Mouse (Mus musculus) kidney, postnatal 0 days (tissue): ENCODE measurements around the gene Tecta. TPM values are rescaled to one million over a fixed set of nuclear protein-coding genes. Genes with fewer than 3 reads are reported as not detected.

ENCODE experiments used
- ATAC-seq: fragments of 200-750 bp; cut with Nextera tagmentation; replicated peaks from 2 replicates; pipeline ENCODE4 v1.8.0; 2017; ENCODE audit warnings: low read depth, moderate number of reproducible peaks, moderate TSS enrichment, moderate library complexity; ENCODE audit not compliant: low FRiP score
- DNase-seq: peaks from one replicate; pipeline ENCODE4 v3.0.0-alpha.2; 2016; ENCODE audit warnings: low spot score
- H3K27ac ChIP-seq: fragments of 300-500 bp; sonication (generic); 2 replicates; pipeline ENCODE4 v1.5.1; 2014; ENCODE audit warnings: mild to moderate bottlenecking
- H3K27me3 ChIP-seq: fragments of 300-500 bp; sonication (generic); 2 replicates; pipeline ENCODE4 v1.6.1; 2014; ENCODE audit warnings: low read length, mixed read lengths; ENCODE audit not compliant: insufficient read depth
- H3K36me3 ChIP-seq: fragments of 300-500 bp; sonication (generic); 2 replicates; pipeline ENCODE4 v1.6.1; 2014; ENCODE audit warnings: low read length, mixed read lengths; ENCODE audit not compliant: insufficient read depth
- H3K4me1 ChIP-seq: fragments of 300-500 bp; sonication (generic); replicated peaks from 2 replicates; pipeline ENCODE4 v1.6.1; 2014; ENCODE audit warnings: antibody characterized with exemption, low read length, mixed read lengths; ENCODE audit not compliant: insufficient read depth
- H3K4me2 ChIP-seq: fragments of 300-500 bp; sonication (generic); 2 replicates; pipeline ENCODE4 v1.6.1; 2014; ENCODE audit warnings: mild to moderate bottlenecking, low read length, moderate library complexity, mixed read lengths
- H3K4me3 ChIP-seq: fragments of 300-500 bp; sonication (generic); replicated peaks from 2 replicates; pipeline ENCODE4 v1.5.1; 2014; ENCODE audit warnings: low read depth, low read length
- H3K9ac ChIP-seq: fragments of 300-500 bp; sonication (generic); 2 replicates; pipeline ENCODE4 v1.6.1; 2014; ENCODE audit warnings: low read depth, low read length
- H3K9me3 ChIP-seq: fragments of 300-500 bp; sonication (generic); replicated peaks from 2 replicates; pipeline ENCODE4 v1.6.1; 2016; ENCODE audit warnings: low read length, inconsistent platforms, mixed read lengths
- CTCF ChIP-seq: IDR thresholded peaks from 2 replicates; pipeline ENCODE4 v1.5.1; 2016; ENCODE audit warnings: antibody characterized with exemption, low read depth, mild to moderate bottlenecking, moderate library complexity
- WGBS: fragments of 180-500 bp; shearing (Covaris S2); extraction: QIAGEN DNeasy Blood & Tissue Kit; methylation state at CpG from one replicate; pipeline ENCODE4 v1.1.7; 2014; 5-methylcytosine and 5-hydroxymethylcytosine counted together
- microRNA-seq: library from miRNA; unstranded; fragments of <30 nt; microRNA quantifications from one replicate; pipeline ENCODE4, GENCODE M21; 2016
- polyA plus RNA-seq: library from polyadenylated mRNA; unstranded; fragments of >200 nt; fragmentation: Nextera tagmentation; extraction: Ambion mirVana; gene quantifications from 2 replicates; pipeline ENCODE4 v1.2.1, GENCODE M21; 2015

Gene Tecta
- polyA plus RNA-seq, 1 experiment from 2014 or later, result 0.11 TPM

DNA sequence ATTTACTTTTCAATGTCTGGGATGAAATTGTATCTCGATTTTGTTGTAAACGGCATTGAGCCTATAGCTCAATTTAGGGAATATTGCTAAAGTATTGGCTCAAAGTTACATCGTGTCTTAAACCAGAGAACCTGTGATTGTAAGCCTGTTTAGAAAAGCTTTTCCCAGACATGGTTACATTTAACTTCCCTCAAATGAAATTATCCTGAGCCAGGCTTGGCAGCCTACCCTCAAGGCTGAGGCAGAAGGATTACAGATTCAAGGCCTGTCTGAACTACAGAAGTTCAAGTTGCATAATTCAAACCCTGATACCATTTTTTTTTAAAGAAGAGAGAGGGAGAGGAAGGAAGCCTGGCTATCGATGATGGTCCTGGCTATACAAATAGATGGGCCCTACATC, 95.8 kb downstream of the Tecta start:
- H3K4me2 ChIP-seq, result no peak overlapping the region
- H3K9ac ChIP-seq, result no peak overlapping the region
- no peak overlapping the region for H3K4me3 ChIP-seq
- H3K36me3 ChIP-seq, result no peaks in the 10 kb centered on the region
- WGBS, result 90% methylated on average over 4 of the region's 4 CpGs
- H3K27me3 ChIP-seq, result no peaks in the 10 kb centered on the region
- no peak for DNase-seq
- H3K27ac ChIP-seq, result no peak overlapping the region
- no peak for ATAC-seq
- TF ChIP-seq CTCF, result no peak
- H3K9me3 ChIP-seq, result no peaks in the 10 kb centered on the region
- no peaks in the 10 kb centered on the region for H3K4me1 ChIP-seq

DNA sequence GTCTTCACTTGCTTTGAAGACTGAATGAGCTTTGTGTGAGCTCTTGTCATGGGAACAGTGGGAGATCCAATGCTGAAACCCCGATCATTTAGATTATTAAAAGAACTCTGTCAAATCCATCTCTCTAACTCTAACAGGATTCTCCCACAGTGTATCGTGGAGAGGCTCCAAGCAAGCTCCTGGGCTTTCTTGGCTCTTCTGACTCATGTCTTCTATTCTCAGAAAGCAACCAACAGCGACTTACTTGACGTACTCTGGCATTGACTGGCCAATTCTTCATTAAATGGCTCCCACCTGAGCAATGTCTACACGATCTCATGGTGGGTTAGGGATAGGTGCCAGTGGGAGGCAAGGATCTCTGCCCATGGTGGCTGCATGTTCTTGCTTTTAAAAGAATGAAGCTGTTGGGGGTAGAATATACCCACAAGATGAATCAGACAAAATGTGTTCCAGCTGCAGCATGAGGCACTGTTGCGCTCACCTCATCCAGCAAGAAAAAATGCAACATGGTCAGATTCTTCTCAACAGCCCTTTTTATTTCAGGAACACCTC, 98.6 kb downstream of the Tecta start:
- Histone ChIP-seq H3K36me3 (no peaks in the 10 kb centered on the region), H3K9me3 (no peaks in the 10 kb centered on the region), H3K4me3 (no peak overlapping the region), H3K27ac (no peak overlapping the region), H3K9ac (no peak overlapping the region), H3K4me1 (no peaks in the 10 kb centered on the region), H3K4me2 (no peak overlapping the region), H3K27me3 (no peaks in the 10 kb centered on the region)
- 84% methylated on average over 6 of the region's 6 CpGs for WGBS
- ATAC-seq, result no peak
- DNase-seq, result no peak
- no peak for TF ChIP-seq CTCF

DNA sequence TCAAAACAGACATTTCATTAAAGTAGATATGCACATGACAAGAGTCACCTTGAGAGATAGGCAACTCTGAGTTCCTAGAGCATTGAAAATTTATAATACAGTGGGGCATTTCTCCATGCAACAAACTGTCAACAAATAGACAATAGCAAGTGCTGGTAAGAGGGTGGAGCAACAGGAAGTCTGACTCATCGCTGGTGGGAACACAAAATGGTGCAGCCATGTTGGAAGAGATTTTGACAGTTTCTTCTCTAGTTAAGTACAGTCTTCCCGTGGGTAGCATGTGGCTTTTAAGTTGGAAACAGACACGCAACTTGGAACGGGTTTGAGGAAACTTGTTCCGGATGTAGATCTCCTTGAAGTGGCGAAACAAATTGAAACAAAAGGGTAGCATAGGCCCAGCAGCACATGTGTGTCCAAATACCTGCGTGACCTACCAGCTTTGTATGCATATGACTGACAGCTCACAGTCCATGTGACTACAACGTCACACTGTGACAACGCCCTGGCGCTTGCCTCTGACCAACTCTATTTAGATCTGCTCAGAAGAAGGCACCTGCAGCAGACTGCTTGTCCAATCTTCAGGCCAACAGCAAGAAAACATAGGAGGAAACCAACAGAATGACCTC, 103.3 kb downstream of the Tecta start:
- WGBS, result 90% methylated on average over 10 of the region's 10 CpGs
- no peak for TF ChIP-seq CTCF

DNA sequence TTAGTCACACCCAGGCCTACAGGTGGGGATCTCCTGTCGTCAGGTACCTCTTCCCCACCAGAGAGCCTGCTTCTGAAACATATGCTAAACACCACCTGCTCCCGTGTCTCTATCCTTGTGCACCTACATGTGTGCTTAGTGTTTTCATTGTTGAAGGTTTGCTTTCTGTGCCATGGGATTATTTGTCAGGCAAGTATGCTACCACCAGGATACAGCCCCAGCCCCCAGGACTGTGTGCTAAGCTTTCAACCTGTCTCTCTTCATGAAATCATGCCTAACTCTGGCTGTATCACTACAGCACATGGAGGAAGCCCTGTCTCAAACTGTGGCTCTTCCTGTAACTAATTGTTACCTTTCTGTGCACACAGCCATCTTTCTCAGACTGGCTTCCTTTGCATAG, 105.6 kb downstream of the Tecta start:
- H3K4me1 ChIP-seq, result no peaks in the 10 kb centered on the region
- H3K27me3 ChIP-seq, result no peaks in the 10 kb centered on the region
- no peaks in the 10 kb centered on the region for H3K36me3 ChIP-seq
- ATAC-seq, result no peak
- H3K9ac ChIP-seq, result no peak overlapping the region
- no peaks in the 10 kb centered on the region for H3K9me3 ChIP-seq
- H3K4me2 ChIP-seq, result no peak overlapping the region
- no peak overlapping the region for H3K27ac ChIP-seq
- 78% methylated on average over 2 of the region's 2 CpGs for WGBS
- H3K4me3 ChIP-seq, result no peak overlapping the region
- TF ChIP-seq CTCF, result no peak
- DNase-seq, result no peak

More for the DNA sequence above, 103.3 kb downstream of the Tecta start:
- Histone ChIP-seq H3K9me3 (no peaks in the 10 kb centered on the region), H3K9ac (no peak overlapping the region), H3K36me3 (no peaks in the 10 kb centered on the region), H3K27ac (no peak overlapping the region), H3K4me2 (no peak overlapping the region), H3K4me3 (no peak overlapping the region), H3K4me1 (no peaks in the 10 kb centered on the region), H3K27me3 (no peaks in the 10 kb centered on the region)
- no peak for DNase-seq
- no peak for ATAC-seq

DNA sequence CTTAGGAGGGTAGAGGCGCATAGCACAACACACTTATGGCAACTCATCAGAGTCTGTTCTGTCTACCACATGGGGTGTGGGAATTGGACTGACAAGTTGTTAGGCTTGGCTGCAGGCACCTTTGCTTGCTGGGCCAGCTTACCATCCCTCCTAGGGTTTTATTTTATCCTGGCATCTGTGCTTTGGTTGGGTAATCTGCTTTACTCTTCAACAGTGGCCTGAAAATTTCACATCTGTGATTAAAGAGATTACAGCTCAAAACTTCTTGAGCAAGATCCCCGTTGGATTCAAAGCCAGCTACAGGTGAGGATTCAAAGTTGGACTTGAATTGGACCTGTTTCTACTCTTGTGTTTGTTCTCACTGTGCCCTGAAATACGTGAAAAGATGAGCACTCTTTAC, 106.1 kb downstream of the Tecta start:
- Histone ChIP-seq H3K27ac (no peak overlapping the region), H3K4me2 (no peak overlapping the region), H3K9ac (no peak overlapping the region), H3K9me3 (no peaks in the 10 kb centered on the region), H3K36me3 (no peaks in the 10 kb centered on the region), H3K27me3 (no peaks in the 10 kb centered on the region), H3K4me1 (no peaks in the 10 kb centered on the region), H3K4me3 (no peak overlapping the region)
- ATAC-seq (no peak), DNase-seq (no peak)
- no peak for TF ChIP-seq CTCF
- WGBS, result 81% methylated on average over 3 of the region's 3 CpGs

DNA sequence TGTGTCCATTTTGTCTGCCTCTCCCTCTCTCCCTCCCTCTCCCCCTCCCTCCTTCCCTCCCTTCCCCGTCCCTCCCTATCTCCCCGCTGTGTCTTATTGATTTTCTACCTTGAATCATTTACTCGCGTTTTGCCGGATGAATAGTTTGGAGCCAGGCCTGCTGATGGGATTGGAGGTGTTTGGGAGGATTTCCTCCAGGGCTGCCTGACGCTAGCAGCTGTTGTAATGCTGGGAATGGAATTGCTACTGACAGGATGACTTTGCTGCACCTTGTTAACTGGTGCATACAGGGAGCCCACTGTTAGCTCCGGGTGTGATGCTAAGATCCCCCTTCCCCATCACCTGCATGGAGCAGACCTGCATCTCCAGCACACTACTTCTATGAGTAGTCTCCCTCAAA, 106.7 kb downstream of the Tecta start:
- 50% methylated on average over 7 of the region's 7 CpGs for WGBS
- H3K4me1 ChIP-seq, result no peaks in the 10 kb centered on the region
- H3K27ac ChIP-seq, result no peak overlapping the region
- no peaks in the 10 kb centered on the region for H3K36me3 ChIP-seq
- DNase-seq (no peak), ATAC-seq (no peak)
- H3K4me3 ChIP-seq, result no peak overlapping the region
- no peak for TF ChIP-seq CTCF
- H3K9me3 ChIP-seq, result no peaks in the 10 kb centered on the region
- H3K9ac ChIP-seq, result no peak overlapping the region
- no peak overlapping the region for H3K4me2 ChIP-seq
- no peaks in the 10 kb centered on the region for H3K27me3 ChIP-seq

DNA sequence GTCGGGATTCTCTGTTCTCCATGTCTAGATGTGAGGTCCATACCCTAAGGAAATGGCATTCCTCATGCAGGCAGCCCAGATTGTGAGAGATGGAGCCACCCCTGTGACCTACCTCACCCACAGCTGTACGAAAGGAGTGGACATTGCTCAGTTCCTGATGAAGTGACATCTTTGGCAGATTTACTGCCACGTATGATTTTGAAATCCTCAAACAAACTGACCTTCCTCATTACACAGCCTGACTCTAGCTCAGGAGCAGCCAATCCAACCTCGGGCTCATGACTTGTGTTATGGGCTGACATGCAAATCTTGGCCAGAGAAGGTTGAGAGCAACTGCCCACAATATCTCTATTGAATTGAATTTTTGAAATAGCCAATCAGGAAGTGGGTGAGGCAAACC, 120.1 kb downstream of the Tecta start:
- Histone ChIP-seq H3K9ac (no peak overlapping the region), H3K27me3 (no peaks in the 10 kb centered on the region), H3K4me1 (no peaks in the 10 kb centered on the region), H3K36me3 (no peaks in the 10 kb centered on the region), H3K9me3 (no peaks in the 10 kb centered on the region), H3K27ac (no peak overlapping the region), H3K4me3 (no peak overlapping the region), H3K4me2 (no peak overlapping the region)
- WGBS, result 65% methylated on average over 4 of the region's 4 CpGs
- TF ChIP-seq CTCF, result no peak
- ATAC-seq (no peak), DNase-seq (no peak)

Small RNA genes lying within 50 kb of the gene (microRNA-seq; reads per million reads assigned to microRNA genes)
- gene Gm44311, result not detected

Other genes with a start within 250 kb of the Tecta start
- 36.0 and 40.8 TPM in 2 replicates for gene Sc5d, start 135.7 kb downstream of the Tecta start, polyA plus RNA-seq
- gene Tbcel, start 107.9 kb upstream of the Tecta start, polyA plus RNA-seq, result 6.0 and 6.3 TPM in 2 replicates